In the genomic region with DNA sequence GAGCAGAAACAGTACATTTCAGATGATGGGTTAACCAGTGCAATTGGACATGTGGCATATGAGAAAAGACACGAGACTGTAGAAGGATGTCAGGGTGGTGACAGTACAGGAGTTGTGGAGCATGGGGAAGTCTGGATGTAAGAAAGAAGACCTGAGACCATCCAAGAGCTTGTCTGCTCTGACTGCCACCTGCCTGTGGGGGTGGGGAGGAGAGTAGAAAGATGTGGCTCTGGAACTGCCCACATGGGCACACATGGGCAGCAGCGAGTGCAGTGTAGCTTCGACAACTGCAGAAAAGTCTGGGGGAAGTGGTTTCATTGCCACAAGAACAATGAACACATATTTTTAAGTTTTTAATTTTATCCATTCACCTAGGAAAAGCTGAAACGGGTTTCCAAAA, we compare ENCODE assay signal across 1 mouse cellular context.
A peak's percentile ranks its signal among the peaks of the same experiment; 100 is the strongest.
TF ChIP-seq lines count a peak whose summit lies in the region.

No protein-coding gene starts in this region.

TF ChIP-seq in CH12.LX, 34 proteins besides CTCF, POLR2A, EP300 and RAD21:
- TF ChIP-seq E2F4 (IDR thresholded peaks at IDR 0.05; ENCODE audit: insufficient replicate concordance, low read depth, low read length): no peak
- no peak for TF ChIP-seq GABPA (IDR thresholded peaks at IDR 0.05; ENCODE audit: insufficient replicate concordance, low read depth, low read length)
- no peak for TF ChIP-seq SIN3A (IDR thresholded peaks at IDR 0.05; ENCODE audit: low read length)
- TF ChIP-seq MAFK (IDR thresholded peaks at IDR 0.05; ENCODE audit: insufficient replicate concordance, low read length): no peak
- no peak for TF ChIP-seq ZNF384 (IDR thresholded peaks at IDR 0.05; ENCODE audit: low read depth, low read length)
- no peak for TF ChIP-seq USF2 (conservative IDR thresholded peaks at IDR 0.05; ENCODE audit: low read depth, low read length)
- no peak for TF ChIP-seq NELFE (IDR thresholded peaks at IDR 0.05; ENCODE audit: low read depth, low read length)
- peak; percentile 71 for TF ChIP-seq MYC (IDR thresholded peaks at IDR 0.05; ENCODE audit: low read depth, low read length)
- TF ChIP-seq BHLHE40 (IDR thresholded peaks at IDR 0.05; ENCODE audit: low read depth, low read length): no peak
- no peak; the same call in 1 of the 2 replicates for TF ChIP-seq IRF4 (IDR thresholded peaks at IDR 0.05; ENCODE audit: low read depth, low read length)
- peak; percentile 70 for TF ChIP-seq MAX (IDR thresholded peaks at IDR 0.05; ENCODE audit: low read length)
- TF ChIP-seq MXI1 (IDR thresholded peaks at IDR 0.05; ENCODE audit: low read depth, low read length): peak; percentile 54
- TF ChIP-seq CHD2 (IDR thresholded peaks at IDR 0.05; ENCODE audit: low read length): peak; percentile 77
- 0 out of 2 replicates have a peak, but pooled peaks have one; percentile 25 for TF ChIP-seq TCF12 (IDR thresholded peaks at IDR 0.05; ENCODE audit: low read depth, low read length)
- no peak for TF ChIP-seq USF1 (IDR thresholded peaks at IDR 0.05; ENCODE audit: low read depth, low read length)
- TF ChIP-seq MEF2A (IDR thresholded peaks at IDR 0.05; ENCODE audit: borderline replicate concordance, low read depth, low read length): no peak
- no peak for TF ChIP-seq JUN (IDR thresholded peaks at IDR 0.05; ENCODE audit: insufficient read depth, low read depth, low read length)
- no peak for TF ChIP-seq ZKSCAN1 (IDR thresholded peaks at IDR 0.05; ENCODE audit: borderline replicate concordance, low read depth, low read length)
- TF ChIP-seq TBP (conservative IDR thresholded peaks at IDR 0.05; ENCODE audit: low read depth, low read length): no peak
- TF ChIP-seq ZC3H11A (IDR thresholded peaks at IDR 0.05; ENCODE audit: low read depth, low read length): no peak
